Mouse (Mus musculus) B cell, adult 2 months (primary cell): ENCODE results near the gene Adarb2.

Experiments
- DNase-seq, 2 experiments: peaks; one replicate each; pipeline ENCODE4 v3.0.0; 2022

Gene Adarb2

DNA sequence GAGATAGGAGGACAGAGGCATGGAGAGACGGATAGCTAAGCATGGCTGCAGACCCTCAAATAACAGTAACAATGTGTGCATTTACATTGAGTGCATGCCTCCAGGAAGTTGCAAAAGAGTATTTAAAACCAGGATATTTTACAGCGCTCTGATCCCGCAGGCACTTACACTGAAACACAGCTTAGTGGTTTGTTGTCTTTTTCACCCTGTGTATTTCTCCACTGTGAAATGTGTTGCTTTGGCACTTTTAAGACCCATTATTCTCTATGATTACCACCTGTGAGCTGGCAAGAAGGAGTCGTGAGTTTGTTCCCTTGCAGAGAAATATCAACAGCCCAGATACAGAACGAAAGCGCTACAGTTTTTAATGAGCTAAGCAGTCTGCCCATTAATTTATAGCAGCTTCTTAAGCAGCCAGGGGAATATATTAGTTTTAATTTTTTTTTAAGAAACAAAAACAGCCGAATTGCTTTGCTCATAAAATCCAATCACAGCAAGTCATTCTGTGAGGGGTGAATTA lies 167.3 kb downstream of the Adarb2 start:
- no peak for DNase-seq

DNA sequence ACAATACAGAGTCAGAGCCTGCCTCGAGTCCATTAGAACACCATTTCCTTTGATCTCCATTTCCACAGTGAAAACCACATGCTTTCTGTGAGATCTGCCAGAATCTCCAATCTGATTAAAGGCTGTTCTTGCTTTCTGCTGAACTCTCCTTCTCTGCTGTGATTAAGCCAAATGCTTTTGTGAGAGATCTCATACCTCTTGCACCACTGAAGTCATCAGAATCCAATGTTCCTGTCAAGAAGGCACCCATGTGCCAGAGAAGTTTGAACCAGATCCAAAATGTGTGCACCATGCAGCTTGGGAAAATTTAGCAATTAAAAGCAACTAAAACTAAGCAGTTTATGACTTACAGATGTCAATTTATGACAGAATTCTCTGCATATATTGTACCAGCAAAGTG lies 185.9 kb downstream of the Adarb2 start:
- DNase-seq, result no peak

DNA sequence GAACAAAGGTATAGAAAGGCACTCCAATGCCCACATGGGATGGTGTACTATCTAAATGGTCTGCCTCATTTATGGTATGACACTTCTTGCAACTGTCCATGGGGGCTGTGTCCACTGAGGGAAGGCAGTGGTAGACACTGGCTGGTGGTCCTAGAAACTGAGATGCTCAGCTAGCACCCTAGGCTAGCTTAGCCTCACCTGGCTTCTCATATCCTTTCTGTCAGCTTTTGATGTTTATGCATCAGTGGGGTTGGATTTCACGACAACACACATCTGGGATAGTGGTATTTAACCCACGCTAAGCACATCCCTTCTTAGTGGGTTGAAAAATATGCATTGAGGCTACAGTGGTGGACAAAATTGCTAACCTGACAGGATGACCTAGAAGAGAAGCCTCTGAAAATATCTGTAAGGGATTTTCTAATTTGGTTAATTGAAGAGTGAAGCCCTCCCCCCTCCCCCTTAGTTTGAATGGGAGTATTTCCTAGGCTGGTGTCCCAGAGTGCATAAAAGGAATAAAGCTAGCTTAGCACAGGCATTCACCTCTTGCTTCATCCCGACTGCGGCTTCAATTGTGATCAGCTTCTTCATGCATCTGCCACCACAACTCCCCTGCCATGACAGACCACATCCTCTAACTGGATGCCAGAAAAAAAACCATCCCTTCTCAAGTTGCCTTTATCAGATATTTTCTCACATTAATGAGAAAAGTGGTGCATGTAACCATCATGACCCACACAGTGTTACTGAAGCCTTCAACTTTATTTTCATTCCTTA lies 197.8 kb downstream of the Adarb2 start:
- DNase-seq, result no peak

DNA sequence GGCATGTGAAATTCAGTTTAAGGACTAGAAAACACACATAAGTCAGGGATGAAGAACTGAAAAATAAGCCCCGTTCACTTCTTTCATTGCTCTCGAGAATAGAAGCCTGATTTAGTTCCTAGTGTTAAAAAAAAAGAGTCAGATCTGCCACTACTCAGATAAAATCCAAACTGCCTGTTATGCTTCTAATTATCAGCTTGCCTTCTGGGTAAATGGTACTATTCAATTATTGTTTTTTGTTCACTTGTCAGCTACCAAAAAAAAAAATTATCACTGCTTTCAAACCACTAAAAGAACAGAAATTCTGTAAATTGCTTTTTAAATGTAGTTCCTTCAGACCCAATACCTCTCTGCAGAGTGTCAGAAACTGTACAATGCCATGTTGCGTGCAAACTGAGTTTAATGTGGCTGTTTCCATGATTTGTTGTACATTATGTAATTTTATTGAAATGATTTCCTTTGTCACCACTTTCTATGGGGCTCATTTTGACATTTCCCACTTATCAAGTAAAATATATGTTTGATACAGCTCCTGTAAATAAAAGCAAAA lies 199.7 kb downstream of the Adarb2 start:
- no peak for DNase-seq

DNA sequence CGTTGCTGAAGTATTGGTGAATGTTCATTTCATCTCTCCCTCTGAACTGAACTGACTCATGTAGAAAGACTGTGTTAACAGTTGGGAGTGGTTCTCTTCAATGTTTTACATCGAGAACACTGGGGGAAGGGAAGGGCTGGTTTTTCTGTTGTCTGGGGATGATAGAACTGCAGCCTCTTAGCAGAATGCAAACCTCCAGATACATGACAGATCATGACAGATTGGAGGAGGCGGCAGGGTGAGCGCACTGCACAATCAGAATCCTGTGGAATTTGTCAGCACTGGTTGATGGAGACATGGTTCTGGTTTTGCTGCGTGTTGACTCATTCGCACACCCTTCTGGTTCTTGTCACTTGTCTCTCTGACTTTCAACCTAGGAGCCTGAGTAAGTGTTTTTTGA lies 203.4 kb downstream of the Adarb2 start:
- no peak for DNase-seq

DNA sequence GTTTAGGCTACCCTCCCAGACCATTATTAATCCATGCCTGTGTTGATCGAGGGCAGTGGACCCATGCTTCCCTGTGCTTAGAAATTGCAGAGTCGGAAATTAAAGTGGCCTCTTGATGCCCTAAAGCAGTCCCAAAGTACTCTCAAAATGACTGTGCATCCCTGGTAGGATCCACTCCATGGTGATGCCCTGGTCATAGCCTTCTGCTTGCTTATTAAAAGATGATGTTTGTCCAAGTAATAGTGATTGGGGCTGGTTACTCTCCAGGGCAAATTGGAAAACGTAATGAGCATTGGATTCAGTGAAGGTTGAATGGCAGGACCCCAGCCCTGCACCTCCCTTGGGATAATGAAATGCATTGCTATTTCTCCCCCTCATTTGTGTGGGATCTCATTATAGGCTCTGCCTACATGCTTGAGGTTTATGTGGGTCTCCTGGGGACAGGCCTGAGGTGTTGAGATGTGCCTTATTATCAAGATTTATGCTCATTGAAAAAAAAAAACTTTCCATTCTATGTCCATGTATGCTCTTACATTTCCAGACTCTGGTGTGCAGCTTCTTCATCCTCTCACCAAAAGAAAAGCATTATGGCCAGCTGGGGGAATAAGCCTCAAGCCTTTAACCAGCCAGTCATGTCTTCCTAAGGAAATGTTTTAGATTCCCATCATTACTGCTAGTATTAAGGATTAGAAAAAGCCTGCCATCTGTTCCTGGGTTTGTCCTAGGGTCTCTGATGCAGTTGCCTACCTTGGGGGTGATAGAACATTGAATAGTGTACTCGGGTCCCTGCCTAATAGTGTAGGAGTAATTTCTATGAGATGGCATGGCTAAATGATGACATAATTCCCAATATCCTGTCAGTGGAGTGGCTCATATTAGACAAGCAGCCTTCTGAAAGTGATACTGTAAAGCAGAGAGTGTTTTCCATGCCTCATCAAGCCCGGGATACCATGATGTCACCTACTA lies 208.0 kb downstream of the Adarb2 start:
- no peak for DNase-seq

DNA sequence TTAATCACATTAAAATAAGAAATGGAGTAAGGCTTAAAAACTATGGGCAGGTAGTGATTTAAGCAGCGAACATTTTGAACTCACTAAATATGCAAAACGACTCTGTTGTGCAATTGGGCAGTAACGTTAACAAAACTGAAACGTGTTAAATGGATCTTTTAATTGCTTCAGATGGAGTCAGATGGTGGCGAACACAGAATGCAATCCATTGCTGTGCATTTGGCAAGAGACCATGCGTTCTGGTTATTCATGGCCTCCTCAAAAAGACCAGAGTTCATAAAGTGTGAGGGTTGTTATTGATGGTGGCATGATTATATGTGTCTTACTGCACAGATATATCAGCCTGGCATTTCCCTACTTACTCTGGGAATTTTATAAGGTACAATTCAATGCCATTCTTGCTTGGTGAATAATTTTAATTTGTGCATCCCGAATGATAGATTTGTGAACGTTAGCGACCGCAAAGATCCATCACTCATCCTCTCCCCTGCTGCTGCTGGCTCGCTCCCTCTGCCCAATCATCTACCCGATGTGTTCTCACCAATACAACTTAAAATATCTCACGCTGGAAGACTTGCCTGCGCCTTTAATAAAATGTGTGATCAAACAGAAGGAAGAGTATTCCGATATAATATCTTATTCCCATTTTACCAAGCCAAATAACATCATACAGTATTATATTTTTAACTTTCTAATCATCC lies 221.5 kb downstream of the Adarb2 start:
- no peak for DNase-seq

DNA sequence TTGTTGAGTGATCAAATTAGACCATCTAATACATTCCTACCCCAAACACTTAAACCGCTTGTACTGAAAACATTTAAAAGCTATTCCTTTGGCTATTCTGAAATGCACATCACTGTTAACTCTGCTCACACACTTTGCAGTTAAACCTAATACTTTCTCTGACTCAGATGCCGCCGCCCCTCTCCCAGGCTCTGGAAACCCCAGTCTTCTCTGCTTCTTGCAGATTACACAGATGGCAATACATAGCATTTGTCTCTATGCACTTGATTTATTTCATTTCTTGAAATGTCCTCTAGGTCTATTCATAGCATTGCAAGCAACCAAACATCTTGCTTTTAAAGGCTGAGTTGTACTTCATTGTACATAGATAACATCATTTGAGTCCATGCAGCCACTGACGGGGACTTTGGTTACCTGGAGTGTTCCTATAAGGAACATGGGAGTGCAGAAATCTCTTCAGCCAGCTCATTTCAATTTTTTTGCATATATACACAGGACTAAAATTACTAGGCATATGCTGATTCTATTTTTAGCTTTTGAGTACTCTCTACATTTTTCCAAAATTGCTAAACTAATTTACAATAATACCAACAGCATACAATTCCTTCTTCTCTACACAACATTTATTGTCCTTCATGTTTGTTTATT lies 236.6 kb downstream of the Adarb2 start:
- DNase-seq, result no peak

DNA sequence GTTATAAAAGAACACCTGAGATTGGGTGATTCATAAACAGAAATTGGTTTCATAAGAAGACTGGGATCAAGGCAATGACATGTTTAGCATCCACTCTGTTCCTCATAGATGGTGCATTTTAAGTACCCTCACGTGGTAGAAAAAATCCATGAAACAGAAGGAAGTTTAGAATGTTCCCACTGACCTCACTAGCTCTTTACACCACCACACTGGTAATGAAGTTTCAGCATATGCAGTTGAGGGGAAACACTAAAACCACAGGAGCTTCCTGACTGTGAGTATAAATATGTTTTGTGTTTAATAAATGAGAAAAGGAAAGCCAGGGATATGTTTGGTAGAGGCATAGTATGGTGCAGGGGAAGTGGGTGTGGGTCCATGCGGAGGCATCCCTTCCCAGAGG lies 242.7 kb downstream of the Adarb2 start:
- no peak for DNase-seq

DNA sequence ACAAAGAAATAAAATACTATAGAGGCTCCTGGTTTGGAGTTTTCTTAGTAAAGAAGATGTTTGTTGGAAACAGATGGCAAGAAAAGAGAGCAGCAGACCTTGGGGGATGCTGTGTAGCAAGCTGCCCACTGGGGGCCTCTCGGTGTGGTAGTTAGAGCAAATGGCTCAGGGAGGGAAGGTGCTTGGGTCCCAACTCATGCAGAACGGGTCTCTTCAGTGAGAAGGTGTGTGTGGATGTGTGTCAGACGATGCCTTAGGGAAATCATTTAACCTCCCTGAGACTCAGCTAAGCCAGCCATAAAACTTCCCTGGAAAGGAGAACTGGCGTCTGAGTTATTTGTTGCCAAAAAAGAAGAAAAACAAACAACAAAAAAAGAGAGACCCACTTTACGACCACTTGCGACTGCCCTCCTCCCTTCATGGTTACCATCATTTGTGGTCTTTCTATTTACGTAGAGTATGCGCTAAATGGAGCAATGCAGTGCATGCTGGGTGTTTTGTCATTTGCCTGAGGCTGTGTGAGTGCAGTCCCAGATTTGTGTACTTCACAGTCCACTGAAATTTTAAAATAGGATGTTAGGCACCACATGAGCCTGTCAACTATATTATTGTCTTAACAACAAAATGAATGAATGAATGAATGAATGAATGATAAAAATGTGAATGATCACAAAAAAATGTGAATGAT lies 245.7 kb downstream of the Adarb2 start:
- no peak for DNase-seq

DNA sequence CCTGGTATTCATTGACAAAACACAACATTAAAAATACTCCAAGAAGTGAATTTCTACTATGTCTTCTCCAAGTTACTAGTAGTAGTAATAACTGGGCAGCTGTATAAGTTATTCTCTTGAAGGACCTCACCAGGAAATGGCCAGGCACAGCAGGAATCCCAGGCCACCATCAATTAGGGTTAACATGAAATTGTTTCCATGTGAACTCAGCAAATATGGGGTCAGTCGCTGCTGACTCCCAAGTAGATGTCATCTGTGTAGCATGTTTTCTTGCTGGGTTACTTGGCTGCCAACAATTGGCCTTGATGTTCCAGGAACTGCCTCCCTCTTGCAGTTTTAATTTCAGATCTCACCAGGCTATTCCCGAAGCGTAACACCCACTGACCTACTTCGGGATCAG lies 248.9 kb downstream of the Adarb2 start:
- DNase-seq, result no peak

DNA sequence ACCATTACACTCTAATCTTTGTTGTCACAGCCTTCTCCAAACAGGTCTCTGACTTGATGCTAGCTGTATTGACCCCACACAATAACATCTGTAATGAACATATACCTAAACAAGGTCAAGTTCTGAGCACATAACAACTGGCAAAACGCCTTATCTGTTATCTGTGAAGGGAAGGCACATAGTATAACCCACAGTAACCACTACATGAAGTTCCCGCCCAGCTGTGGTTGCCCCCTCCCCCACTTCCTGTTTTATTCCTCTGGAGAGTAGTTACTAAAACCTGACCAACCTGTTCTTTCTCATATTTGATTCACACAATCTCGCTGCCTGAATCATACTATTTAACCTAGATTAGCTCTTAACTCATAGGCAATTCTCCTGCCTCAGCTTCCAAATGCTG lies 254.2 kb downstream of the Adarb2 start:
- DNase-seq, result peak; percentile 1 to 12

DNA sequence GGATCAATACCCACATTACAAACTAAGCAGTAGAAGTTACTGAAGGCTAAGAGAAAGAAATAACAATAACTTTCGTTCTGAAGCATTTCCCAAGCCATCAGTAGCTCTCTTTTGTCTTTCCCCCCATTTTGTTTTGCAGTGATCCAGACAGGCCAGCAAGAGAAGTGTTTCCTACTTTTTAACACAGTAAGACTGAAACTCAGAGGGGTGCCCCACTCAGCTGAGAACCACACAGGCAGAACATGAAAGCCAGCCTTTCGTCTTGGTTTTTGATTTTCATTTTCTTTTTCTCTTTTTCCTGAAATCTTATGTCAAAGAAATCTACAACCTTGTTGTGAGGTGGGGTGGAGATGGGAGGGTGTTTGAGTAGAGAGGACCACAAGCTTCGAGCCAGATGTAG lies 255.2 kb downstream of the Adarb2 start:
- no peak for DNase-seq

DNA sequence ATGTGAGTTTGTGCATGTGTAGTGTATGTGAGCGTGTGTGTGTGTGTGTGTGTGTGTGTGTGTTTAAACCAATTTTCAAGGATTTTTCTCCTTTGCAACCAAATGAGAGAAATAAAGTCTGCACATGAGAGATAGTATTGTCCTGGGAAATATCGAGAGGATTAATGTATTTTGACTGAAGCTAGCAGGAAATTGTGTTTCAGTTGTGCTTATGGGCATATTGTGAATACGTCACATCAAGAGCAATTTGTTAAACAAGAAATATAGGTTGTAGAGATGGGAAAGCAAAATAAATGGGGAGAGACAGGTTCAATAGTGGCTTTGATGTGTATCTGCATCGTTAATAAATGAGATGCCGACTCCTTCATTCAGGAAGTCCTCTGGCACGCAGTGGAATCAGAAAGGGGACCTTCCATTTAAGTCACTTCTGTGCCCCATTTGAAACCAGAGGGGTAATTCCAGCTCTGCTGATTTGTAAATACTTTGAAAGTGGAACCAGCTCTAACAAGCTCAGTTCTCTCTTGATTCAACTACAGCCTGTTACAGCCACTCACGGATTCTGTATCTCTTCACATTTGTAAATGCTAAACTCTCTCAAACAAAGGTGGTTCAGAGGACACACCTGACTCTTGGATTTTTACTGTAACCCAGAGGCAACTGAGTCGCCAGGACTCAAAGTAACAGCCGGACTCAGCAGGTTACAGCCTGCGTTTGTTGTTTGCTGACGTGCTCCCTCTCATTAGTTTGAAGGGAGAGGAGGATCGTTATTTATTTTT lies 265.1 kb downstream of the Adarb2 start:
- DNase-seq, result no peak

DNA sequence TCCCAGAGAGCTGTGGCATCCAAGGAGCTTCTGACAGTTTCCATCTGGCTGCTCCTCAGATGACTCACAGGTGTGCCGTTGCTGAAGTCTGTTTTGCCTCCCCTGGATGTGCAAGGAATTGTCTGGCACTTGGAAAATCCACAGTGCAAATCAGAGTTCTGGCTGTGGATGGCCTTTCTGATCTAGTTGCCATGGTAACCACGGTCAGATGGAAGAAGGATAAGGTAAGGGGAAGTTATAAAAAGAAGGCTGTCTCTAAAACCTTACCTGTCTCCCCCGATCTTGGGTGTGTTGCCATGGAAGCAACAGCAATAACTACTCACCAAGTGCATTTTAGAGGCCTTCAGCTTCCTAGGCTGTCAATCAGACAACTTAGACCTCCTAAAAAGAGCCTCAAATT lies 273.6 kb downstream of the Adarb2 start:
- no peak for DNase-seq

DNA sequence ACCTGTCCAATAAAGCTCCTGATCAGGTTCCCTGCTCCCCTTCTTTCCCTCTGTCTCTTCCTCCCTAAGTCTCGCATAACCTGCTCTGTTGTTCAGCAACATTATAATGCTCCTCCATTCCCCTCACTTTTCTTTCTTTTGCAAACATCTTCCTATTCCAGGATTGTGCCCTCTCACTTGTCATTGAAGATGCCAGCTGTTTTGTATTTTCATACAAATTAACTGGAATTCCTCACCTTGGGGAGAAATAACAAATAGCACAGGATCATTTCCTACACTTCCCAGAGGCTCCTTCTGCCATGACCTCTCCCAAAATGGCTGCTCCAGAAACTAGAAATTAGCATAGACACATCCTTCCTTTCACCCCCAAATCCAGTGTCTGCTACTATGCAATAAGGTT lies 276.1 kb downstream of the Adarb2 start:
- DNase-seq, result no peak

DNA sequence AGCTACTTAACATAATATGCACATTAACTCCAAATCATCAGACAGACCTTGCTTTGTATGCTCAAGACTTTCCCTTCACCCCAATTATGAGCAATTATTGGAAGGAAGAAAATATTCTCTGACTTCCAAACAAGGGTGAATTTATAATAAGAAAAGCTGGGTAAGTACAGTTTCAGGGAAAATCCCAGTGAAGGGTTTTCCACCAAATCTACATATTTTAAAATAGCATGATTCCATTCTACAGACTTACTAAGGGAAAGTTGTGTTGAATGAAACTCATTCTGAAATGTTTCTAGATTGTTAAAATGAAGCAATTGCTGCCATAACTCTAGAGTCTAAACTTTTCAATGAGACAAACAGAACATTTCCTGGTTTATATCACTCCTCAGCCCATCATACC lies 277.3 kb downstream of the Adarb2 start:
- no peak for DNase-seq

DNA sequence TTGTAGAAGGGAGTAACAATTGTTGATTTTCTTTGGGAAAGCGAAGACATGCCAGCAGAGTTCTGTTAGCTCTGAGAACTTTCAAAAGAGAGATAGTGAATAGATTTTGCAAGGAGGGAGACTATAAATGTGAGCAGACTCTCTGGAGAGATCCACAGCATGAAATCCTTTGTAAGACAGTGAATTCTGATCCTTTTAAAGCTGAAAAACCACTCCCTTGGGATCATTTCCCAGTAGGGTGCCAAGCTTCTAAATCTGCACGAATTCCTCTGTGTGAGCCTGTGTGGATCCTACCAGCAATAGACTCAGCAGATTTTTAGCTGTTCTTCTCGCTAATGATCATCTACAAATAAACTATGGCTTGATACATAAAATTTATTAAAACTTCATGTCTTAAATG lies 278.7 kb downstream of the Adarb2 start:
- DNase-seq, result no peak

DNA sequence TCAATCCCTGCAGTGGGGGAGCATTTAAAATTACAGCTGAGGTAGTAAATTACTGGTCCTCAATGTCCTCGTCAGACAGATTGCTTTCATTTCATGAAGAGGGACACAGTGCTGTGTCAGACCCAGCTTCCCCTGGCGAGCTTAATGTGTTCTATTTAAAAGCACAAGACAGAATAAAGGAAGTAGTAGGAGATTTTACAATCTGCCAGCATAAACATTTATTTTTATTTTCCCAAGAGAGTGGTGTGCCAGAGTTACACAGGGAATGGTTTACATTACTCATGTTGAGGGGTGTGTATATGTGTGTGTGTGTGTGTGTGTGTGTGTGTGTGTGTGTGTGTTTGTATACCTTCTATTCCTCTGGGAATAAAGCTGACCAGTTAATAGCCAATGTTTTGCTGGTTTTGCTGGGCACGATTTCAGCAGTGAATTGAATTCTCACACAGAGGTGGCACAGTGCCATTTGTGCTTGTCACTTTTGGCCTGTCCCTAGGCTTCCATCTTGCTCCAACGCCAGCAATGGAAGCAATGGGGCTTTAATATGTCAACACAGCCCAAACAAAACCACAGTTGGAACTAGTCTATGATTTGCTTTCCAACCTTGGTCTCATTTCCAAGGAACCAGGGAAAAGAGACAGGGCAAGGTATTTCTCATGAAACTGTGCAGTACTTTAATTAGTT lies 282.1 kb downstream of the Adarb2 start:
- no peak for DNase-seq

DNA sequence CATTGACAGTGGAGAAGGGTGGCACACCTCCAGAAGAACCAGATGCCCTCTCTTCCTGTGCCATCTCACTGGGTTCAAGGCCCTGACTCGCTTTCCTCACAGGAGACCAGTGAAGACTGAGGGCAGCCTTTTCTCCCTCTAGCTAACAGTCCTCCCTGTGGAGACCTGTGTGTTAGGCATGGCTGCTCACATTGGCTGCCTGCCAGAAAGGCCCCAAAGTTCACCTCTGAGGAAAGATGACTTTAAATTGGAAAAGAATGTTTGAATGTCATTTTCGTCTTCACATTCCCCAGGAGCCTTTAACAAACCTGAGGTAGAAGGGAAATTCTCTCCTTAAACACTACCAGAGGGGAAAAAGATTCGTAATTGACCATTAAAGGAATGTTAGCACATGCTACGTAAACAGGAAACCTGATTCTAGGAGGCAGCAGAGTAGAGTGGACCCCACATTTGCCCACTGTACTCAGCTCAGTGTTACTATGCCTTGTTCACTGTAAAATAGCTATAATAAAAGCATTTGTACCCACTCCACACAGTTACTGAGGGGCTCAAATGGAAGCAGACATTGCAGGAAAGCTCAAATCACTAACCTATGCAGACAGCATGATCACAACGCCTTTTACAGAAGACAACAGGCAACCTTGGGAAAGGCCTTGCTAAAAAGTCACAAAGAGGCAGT lies 285.2 kb downstream of the Adarb2 start:
- no peak for DNase-seq
